Comparison of ENCODE assay signal across 8 mouse cellular contexts in the genomic region with DNA sequence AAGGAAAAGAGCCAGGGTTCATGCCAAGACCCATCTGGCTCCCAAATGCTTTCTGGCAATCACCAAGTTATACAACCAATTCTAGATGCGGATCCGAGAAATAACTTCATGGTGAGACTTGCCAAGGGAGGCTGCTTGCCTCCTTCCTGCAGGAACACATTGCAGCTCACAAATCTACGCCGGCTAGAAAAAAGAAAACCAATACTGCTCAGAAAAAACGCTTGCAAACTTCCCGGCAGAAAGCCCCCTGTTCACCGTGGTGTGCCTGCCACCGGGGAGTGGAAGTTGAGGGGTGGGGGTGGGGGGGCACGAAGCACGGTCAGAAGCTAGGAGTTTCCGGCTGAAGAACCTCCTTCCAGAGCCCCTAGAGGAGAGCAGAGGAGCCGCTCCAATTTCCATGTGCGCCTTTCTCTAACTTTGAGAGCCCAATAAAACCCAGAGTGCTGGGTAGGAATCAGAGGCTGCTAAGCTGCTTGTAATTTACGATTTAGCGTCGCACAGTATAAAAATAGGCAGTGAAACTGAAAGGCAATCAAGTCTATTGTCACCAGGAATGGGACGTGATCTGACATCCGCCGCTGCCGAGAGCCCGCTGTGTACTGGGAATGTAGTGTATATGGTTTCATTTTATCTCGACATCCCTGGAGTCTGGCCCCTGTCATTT.
A peak's percentile ranks its signal among the peaks of the same experiment; 100 is the strongest.
DNase-seq lines count a peak whose midpoint lies in the region; ATAC-seq lines count a peak whose summit lies in the region.

No protein-coding gene starts in this region.

- peak overlapping the region; percentile 57 for H3K27ac ChIP-seq in forebrain, embryonic 15.5 days (replicated peaks)
- no peak overlapping the region for H3K27ac ChIP-seq in hindbrain, embryonic 11.5 days (ENCODE audit: low read depth, low read length)
- no peak overlapping the region for H3K27ac ChIP-seq in stomach, embryonic 14.5 days (ENCODE audit: low read length)

- no peaks in the 10 kb centered on the region for H3K9me3 ChIP-seq in erythroblast, embryonic 14.5 days (ENCODE audit: control insufficient read depth, low read length)
- H3K9me3 ChIP-seq in forebrain, embryonic 15.5 days = no peaks in the 10 kb centered on the region
- H3K9me3 ChIP-seq in hindbrain, embryonic 11.5 days (ENCODE audit: control insufficient read depth, low read length) = no peaks in the 10 kb centered on the region
- H3K9me3 ChIP-seq in stomach, embryonic 14.5 days (ENCODE audit: control insufficient read depth, low read depth, low read length) = no peaks in the 10 kb centered on the region

- H3K4me1 ChIP-seq in erythroblast, embryonic 14.5 days (ENCODE audit: control insufficient read depth) = no peaks in the 10 kb centered on the region
- H3K4me1 ChIP-seq in forebrain, embryonic 15.5 days = peaks cover 34% of the 10 kb centered on the region
- H3K4me1 ChIP-seq in hindbrain, embryonic 11.5 days (replicated peaks; ENCODE audit: control insufficient read depth, insufficient read depth, low read length) = 0 out of 2 replicates have a peak, but pooled peaks cover 3% of the 10 kb centered on the region
- peaks cover 6% of the 10 kb centered on the region; the same call in 1 of the 2 replicates for H3K4me1 ChIP-seq in stomach, embryonic 14.5 days (ENCODE audit: control insufficient read depth, insufficient read depth, low read length)

- ATAC-seq in erythroblast, adult 5-6 weeks (replicated peaks; ENCODE audit: low FRiP score, poor library complexity, severe bottlenecking) = no peak
- ATAC-seq in forebrain, embryonic 15.5 days (replicated peaks) = peak; percentile 53
- ATAC-seq in hindbrain, embryonic 11.5 days (ENCODE audit: low FRiP score) = no peak
- ATAC-seq in megakaryocyte, adult 5-6 weeks (ENCODE audit: poor library complexity, severe bottlenecking) = peak; percentile 38
- ATAC-seq in stomach, embryonic 14.5 days (ENCODE audit: insufficient number of reproducible peaks, insufficient read depth, low FRiP score, low read depth) = no peak; the same call in 1 of the 2 replicates

- H3K4me2 ChIP-seq in forebrain, embryonic 15.5 days (replicated peaks) = peak overlapping the region; percentile 46
- H3K4me2 ChIP-seq in hindbrain, embryonic 11.5 days (replicated peaks; ENCODE audit: low read depth, low read length) = peak overlapping the region; percentile 29
- H3K4me2 ChIP-seq in stomach, embryonic 14.5 days (replicated peaks; ENCODE audit: low read depth, low read length) = peak overlapping the region; percentile 50

- peak; percentile 56 for DNase-seq in cerebellum, adult 11 months
- peak; percentile 63 for DNase-seq in hindbrain, embryonic 11.5 days (ENCODE audit: low spot score)
- DNase-seq in left cerebral cortex, adult 8-10 months (ENCODE audit: low spot score in 2 of 2) = peak; percentile 27 to 42

- peaks cover 43% of the 10 kb centered on the region for H3K27me3 ChIP-seq in erythroblast, embryonic 14.5 days (ENCODE audit: control insufficient read depth)
- peaks cover 58% of the 10 kb centered on the region for H3K27me3 ChIP-seq in forebrain, embryonic 15.5 days
- H3K27me3 ChIP-seq in hindbrain, embryonic 11.5 days (ENCODE audit: control insufficient read depth, insufficient read depth, low read length) = no peaks in the 10 kb centered on the region
- H3K27me3 ChIP-seq in stomach, embryonic 14.5 days (ENCODE audit: control insufficient read depth, insufficient read depth, low read length) = no peaks in the 10 kb centered on the region

- 0 out of 2 replicates have a peak overlapping the region, but pooled peaks have one; percentile 16 for H3K9ac ChIP-seq in forebrain, embryonic 15.5 days (replicated peaks)
- H3K9ac ChIP-seq in hindbrain, embryonic 11.5 days (ENCODE audit: low read depth, low read length) = 0 out of 2 replicates have a peak overlapping the region, but pooled peaks have one; percentile 29
- H3K9ac ChIP-seq in stomach, embryonic 14.5 days (replicated peaks; ENCODE audit: low read depth, low read length) = no peak overlapping the region

- H3K36me3 ChIP-seq in erythroblast, embryonic 14.5 days (ENCODE audit: control insufficient read depth) = no peaks in the 10 kb centered on the region
- H3K36me3 ChIP-seq in forebrain, embryonic 15.5 days = no peaks in the 10 kb centered on the region
- no peaks in the 10 kb centered on the region for H3K36me3 ChIP-seq in hindbrain, embryonic 11.5 days (ENCODE audit: control insufficient read depth, insufficient read depth, low read length)
- no peaks in the 10 kb centered on the region for H3K36me3 ChIP-seq in stomach, embryonic 14.5 days (ENCODE audit: control insufficient read depth, insufficient read depth, low read length)

- 4% methylated on average over 22 of the region's 22 CpGs for WGBS in forebrain, embryonic 15.5 days
- WGBS in hindbrain, embryonic 11.5 days = 15% methylated on average over 22 of the region's 22 CpGs
- WGBS in stomach, embryonic 14.5 days = 12% methylated on average over 22 of the region's 22 CpGs

- H3K4me3 ChIP-seq in erythroblast, embryonic 14.5 days (replicated peaks) = peak overlapping the region; percentile 2
- peak overlapping the region; percentile 21 for H3K4me3 ChIP-seq in forebrain, embryonic 15.5 days
- H3K4me3 ChIP-seq in hindbrain, embryonic 11.5 days (ENCODE audit: low read depth, low read length) = peak overlapping the region; percentile 15; the same call in 1 of the 2 replicates
- peak overlapping the region; percentile 22 for H3K4me3 ChIP-seq in stomach, embryonic 14.5 days (ENCODE audit: low read depth, low read length)

Comparison
In these comparisons a context has a peak if more than half of its experiments do, and no peak if none do; other contexts are left out.
1. ATAC-seq: peak in forebrain, embryonic 15.5 days (single experiment) and megakaryocyte, adult 5-6 weeks (single experiment); none in erythroblast, adult 5-6 weeks (single experiment), hindbrain, embryonic 11.5 days (single experiment) and stomach, embryonic 14.5 days (single experiment).
2. Peak in every context shown above with its lines, with median percentiles within 50 percentile points of each other: H3K4me3 ChIP-seq, DNase-seq and H3K4me2 ChIP-seq.